Mouse (Mus musculus): ENCODE data around the gene Klk1b9. TPM values are rescaled to one million over a fixed set of nuclear protein-coding genes. Genes with fewer than 3 reads are reported as not detected.
"Not testable (repeated sequence)": the region's sequence is repeated elsewhere in the genome, so short reads cannot be mapped to it uniquely, and the experiment has no call there.

Gene Klk1b9
- polyA plus RNA-seq (2012; rRNA removed), result 13.8 and 14.9 TPM in 2 replicates

- not testable (repeated sequence) for H3K27me3 ChIP-seq (ENCODE audit: control insufficient read depth, insufficient read depth, low read length); H3K27ac ChIP-seq (ENCODE audit: control insufficient read depth, insufficient read depth, low read depth, low read length); H3K4me1 ChIP-seq (ENCODE audit: control insufficient read depth, insufficient read depth, low read length); H3K4me3 ChIP-seq (ENCODE audit: control insufficient read depth, low read depth, low read length); H3K36me3 ChIP-seq (ENCODE audit: control insufficient read depth, insufficient read depth, low read length)
Measured at GRCm38 (mm10) chr7:43975761-43976160, at the start of gene Klk1b9. Klk1b9 (plus strand) TSS chr7:43976061.

GRCm38 (mm10) chr7:43928521-43928920 is 47.3 kb upstream of the Klk1b9 start:
- TF ChIP-seq POLR2A (IDR thresholded peaks at IDR 0.05; ENCODE audit: control insufficient read depth, low read depth, low read length), result no peak
- TF ChIP-seq CTCF (IDR thresholded peaks at IDR 0.05; ENCODE audit: control insufficient read depth, insufficient read depth, insufficient replicate concordance, low read depth, low read length), result peak; percentile 64; the same call in 1 of the 2 replicates
- Histone ChIP-seq H3K27ac (ENCODE audit: control insufficient read depth, insufficient read depth, low read depth, low read length) (no peak overlapping the region), H3K36me3 (ENCODE audit: control insufficient read depth, insufficient read depth, low read length) (no peaks in the 10 kb centered on the region), H3K27me3 (ENCODE audit: control insufficient read depth, insufficient read depth, low read length) (no peaks in the 10 kb centered on the region), H3K4me1 (ENCODE audit: control insufficient read depth, insufficient read depth, low read length) (peaks cover 7% of the 10 kb centered on the region), H3K4me3 (ENCODE audit: control insufficient read depth, low read depth, low read length) (peak overlapping the region; percentile 64)

- TF ChIP-seq POLR2A (IDR thresholded peaks at IDR 0.05; ENCODE audit: control insufficient read depth, low read depth, low read length), result no peak
- no peak for TF ChIP-seq CTCF (IDR thresholded peaks at IDR 0.05; ENCODE audit: control insufficient read depth, insufficient read depth, insufficient replicate concordance, low read depth, low read length)
- Histone ChIP-seq H3K27ac (ENCODE audit: control insufficient read depth, insufficient read depth, low read depth, low read length) (no peak overlapping the region), H3K4me3 (ENCODE audit: control insufficient read depth, low read depth, low read length) (no peak overlapping the region), H3K4me1 (ENCODE audit: control insufficient read depth, insufficient read depth, low read length) (peaks cover 10% of the 10 kb centered on the region), H3K27me3 (ENCODE audit: control insufficient read depth, insufficient read depth, low read length) (no peaks in the 10 kb centered on the region), H3K36me3 (ENCODE audit: control insufficient read depth, insufficient read depth, low read length) (no peaks in the 10 kb centered on the region)
Measured at GRCm38 (mm10) chr7:43932337-43932736, 43.5 kb upstream of the Klk1b9 start.

- Histone ChIP-seq H3K4me1 (ENCODE audit: control insufficient read depth, insufficient read depth, low read length) (peaks cover 13% of the 10 kb centered on the region), H3K27me3 (ENCODE audit: control insufficient read depth, insufficient read depth, low read length) (no peaks in the 10 kb centered on the region), H3K27ac (ENCODE audit: control insufficient read depth, insufficient read depth, low read depth, low read length) (no peak within 1 kb of the TSS), H3K4me3 (ENCODE audit: control insufficient read depth, low read depth, low read length) (no peak within 1 kb of the TSS), H3K36me3 (ENCODE audit: control insufficient read depth, insufficient read depth, low read length) (no peaks in the 10 kb centered on the region)
- TF ChIP-seq POLR2A (IDR thresholded peaks at IDR 0.05; ENCODE audit: control insufficient read depth, low read depth, low read length), result no peak
- no peak for TF ChIP-seq CTCF (IDR thresholded peaks at IDR 0.05; ENCODE audit: control insufficient read depth, insufficient read depth, insufficient replicate concordance, low read depth, low read length)
Measured at GRCm38 (mm10) chr7:43933440-43933839, 42.4 kb upstream of the Klk1b9 start, which contains the start of gene Klk15. Klk15 (plus strand) TSS chr7:43933740.

GRCm38 (mm10) chr7:43934747-43935146 is 41.1 kb upstream of the Klk1b9 start:
- TF ChIP-seq POLR2A (IDR thresholded peaks at IDR 0.05; ENCODE audit: control insufficient read depth, low read depth, low read length) (no peak), CTCF (IDR thresholded peaks at IDR 0.05; ENCODE audit: control insufficient read depth, insufficient read depth, insufficient replicate concordance, low read depth, low read length) (no peak)
- H3K27me3 ChIP-seq (ENCODE audit: control insufficient read depth, insufficient read depth, low read length), result no peaks in the 10 kb centered on the region
- H3K4me3 ChIP-seq (ENCODE audit: control insufficient read depth, low read depth, low read length), result no peak overlapping the region
- H3K27ac ChIP-seq (ENCODE audit: control insufficient read depth, insufficient read depth, low read depth, low read length), result no peak overlapping the region
- H3K36me3 ChIP-seq (ENCODE audit: control insufficient read depth, insufficient read depth, low read length), result no peaks in the 10 kb centered on the region
- H3K4me1 ChIP-seq (ENCODE audit: control insufficient read depth, insufficient read depth, low read length), result peaks cover 6% of the 10 kb centered on the region

- Histone ChIP-seq H3K27ac (ENCODE audit: control insufficient read depth, insufficient read depth, low read depth, low read length) (no peak overlapping the region), H3K36me3 (ENCODE audit: control insufficient read depth, insufficient read depth, low read length) (no peaks in the 10 kb centered on the region), H3K4me3 (ENCODE audit: control insufficient read depth, low read depth, low read length) (no peak overlapping the region), H3K27me3 (ENCODE audit: control insufficient read depth, insufficient read depth, low read length) (no peaks in the 10 kb centered on the region), H3K4me1 (ENCODE audit: control insufficient read depth, insufficient read depth, low read length) (peaks cover 6% of the 10 kb centered on the region)
- no peak for TF ChIP-seq CTCF (IDR thresholded peaks at IDR 0.05; ENCODE audit: control insufficient read depth, insufficient read depth, insufficient replicate concordance, low read depth, low read length)
- no peak for TF ChIP-seq POLR2A (IDR thresholded peaks at IDR 0.05; ENCODE audit: control insufficient read depth, low read depth, low read length)
Measured at GRCm38 (mm10) chr7:43936551-43936950, 39.3 kb upstream of the Klk1b9 start.

GRCm38 (mm10) chr7:43942293-43942692 is 33.6 kb upstream of the Klk1b9 start:
- not testable (repeated sequence) for H3K4me1 ChIP-seq (ENCODE audit: control insufficient read depth, insufficient read depth, low read length); H3K27ac ChIP-seq (ENCODE audit: control insufficient read depth, insufficient read depth, low read depth, low read length); H3K36me3 ChIP-seq (ENCODE audit: control insufficient read depth, insufficient read depth, low read length); H3K27me3 ChIP-seq (ENCODE audit: control insufficient read depth, insufficient read depth, low read length)
- peak overlapping the region; percentile 81 for H3K4me3 ChIP-seq (ENCODE audit: control insufficient read depth, low read depth, low read length)

- Histone ChIP-seq H3K27me3 (ENCODE audit: control insufficient read depth, insufficient read depth, low read length) (no peaks in the 10 kb centered on the region), H3K4me3 (ENCODE audit: control insufficient read depth, low read depth, low read length) (peak overlapping the region; percentile 73), H3K27ac (ENCODE audit: control insufficient read depth, insufficient read depth, low read depth, low read length) (peak overlapping the region; percentile 30; the same call in 1 of the 2 replicates), H3K36me3 (ENCODE audit: control insufficient read depth, insufficient read depth, low read length) (no peaks in the 10 kb centered on the region), H3K4me1 (ENCODE audit: control insufficient read depth, insufficient read depth, low read length) (no peaks in the 10 kb centered on the region)
- TF ChIP-seq POLR2A (IDR thresholded peaks at IDR 0.05; ENCODE audit: control insufficient read depth, low read depth, low read length) (peak; percentile 81; the same call in 1 of the 2 replicates), CTCF (IDR thresholded peaks at IDR 0.05; ENCODE audit: control insufficient read depth, insufficient read depth, insufficient replicate concordance, low read depth, low read length) (no peak)
Measured at GRCm38 (mm10) chr7:43944727-43945264, 31.1 kb upstream of the Klk1b9 start.
